Mouse (Mus musculus) left cerebral cortex, postnatal 14 days (tissue): ENCODE data around the gene 0610012G03Rik. TPM values are rescaled to one million over a fixed set of nuclear protein-coding genes. Genes with fewer than 3 reads are reported as not detected.

ENCODE experiments used
- DNase-seq, 2 experiments: peaks; one replicate each; pipeline ENCODE4 v3.0.0; 2021 to 2022; ENCODE audit warnings: low spot score in 2 of 2, mixed read lengths in 1 of 2
- intact Hi-C: fragments of 180-260 bp; cut with DNase I; formaldehyde crosslinking; loops from one replicate; pipeline ENCODE4 v1.15.1; 2025
- total RNA-seq, 2 experiments: library from RNA; stranded (reverse); gene quantifications; 2 replicates each; pipeline ENCODE4 v1.2.3; 2021

The 0610012G03Rik gene
- total RNA-seq, 2 experiments from 2014 or later: 50.7 to 56.1 TPM

DNA sequence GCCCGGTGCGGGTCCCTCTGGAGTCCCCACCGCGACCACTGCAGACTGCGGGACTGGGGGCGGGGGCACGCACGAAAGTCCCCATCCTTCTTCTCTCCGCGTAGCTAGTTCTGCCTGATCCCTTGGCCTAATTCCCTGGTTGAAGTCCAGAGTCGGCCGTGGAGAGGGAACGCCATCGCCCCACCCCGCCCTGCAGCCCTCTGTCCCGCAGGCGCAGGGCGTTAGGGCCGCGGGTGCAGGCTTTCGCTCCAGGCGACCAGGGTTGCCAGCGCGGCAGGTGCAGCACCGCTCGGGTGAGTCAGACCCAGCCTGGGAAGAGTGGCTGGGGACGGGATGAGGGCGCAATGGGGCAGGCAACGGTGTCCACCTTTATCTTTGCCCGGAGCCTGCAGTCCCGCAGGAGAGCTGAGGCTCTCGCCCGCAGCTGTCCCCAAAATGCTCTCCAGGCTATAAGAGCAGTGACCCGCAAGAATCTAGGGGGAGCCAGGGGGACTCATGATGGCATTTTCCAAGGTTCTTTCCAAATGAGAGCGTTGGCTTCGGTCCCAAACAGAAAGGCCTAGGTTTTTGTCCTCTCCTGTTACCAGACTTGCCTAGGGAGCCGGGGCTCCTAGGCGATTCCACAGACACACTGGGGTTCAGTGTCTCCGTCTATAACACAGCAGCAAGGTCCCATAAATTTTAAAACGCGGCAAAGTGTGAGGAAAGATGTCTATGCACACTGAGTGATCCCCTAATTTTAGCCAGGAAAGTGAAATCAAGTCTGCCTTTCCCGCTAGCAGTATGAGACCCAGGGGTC is 14.3 kb downstream of the 0610012G03Rik start, which contains the start of gene Pigz:
Gene Pigz (plus strand): TSS at position 101 of the 799 bp plus-strand sequence.
- peak; percentile 43 to 66 for DNase-seq
- intact Hi-C loops: no loop called here

DNA sequence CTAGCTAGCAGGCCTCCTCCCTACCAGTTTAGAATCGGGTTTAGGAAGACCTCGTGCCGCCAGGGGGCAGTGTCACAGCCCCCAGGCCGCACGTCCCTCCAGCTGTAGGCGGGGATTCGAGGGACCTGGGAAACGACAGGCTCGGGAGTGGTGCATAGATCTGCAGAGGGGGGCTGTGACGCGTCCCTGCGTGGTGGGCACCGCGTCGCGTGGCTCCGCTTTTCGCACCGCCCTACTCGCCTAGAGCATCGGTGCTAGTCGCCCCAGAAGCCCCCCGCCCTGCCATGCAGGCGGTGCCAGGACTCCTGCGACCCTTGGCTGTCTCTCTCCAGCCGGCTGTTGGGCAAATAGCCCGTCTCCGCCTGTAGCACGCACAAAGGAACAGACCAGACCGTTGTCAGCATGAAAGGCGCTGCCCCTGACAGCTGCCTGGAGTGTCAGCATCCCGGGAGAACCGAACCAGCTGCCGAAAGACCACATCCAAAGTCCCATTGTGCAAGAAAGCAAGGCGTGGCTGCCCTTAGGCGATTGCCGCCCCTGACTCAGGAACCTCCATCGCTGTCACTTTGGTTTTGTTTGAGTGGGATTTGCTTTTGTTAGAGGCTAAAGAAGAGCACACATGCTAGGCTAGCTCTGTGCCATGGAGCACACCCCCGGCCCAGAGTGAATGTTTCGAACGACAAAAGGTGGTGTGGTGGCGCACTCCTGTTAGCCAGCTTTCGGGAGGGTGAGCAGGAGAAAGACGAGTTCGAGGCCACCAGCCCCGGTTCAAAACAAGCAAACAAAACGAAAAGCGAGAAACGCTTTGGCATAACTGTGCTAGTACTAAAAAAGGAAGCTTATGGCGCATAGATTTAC is 15.2 kb downstream of the 0610012G03Rik start:
- intact Hi-C loops: no loop called here
- peak; percentile 92 to 97 for DNase-seq

DNA sequence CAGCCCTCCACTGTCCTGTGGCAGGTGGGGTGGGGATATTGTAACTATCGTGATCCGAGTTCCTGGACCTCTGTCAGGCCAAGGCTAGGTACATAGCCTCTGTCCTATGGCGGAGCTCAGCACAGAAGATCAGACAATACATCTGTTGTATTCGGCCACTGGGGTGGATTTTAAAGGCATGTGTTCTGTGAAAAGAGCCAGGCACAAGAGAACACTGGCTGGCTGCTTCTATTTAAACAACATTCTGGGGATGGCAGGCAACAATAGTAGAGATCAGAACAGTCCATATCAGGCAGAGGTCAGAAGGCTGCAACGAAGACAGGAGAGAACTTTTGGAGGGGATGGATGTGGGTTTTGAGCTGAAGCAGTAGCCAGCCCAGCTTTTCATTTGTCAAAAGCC is 16.0 kb downstream of the 0610012G03Rik start:
- intact Hi-C loops: no loop called here

DNA sequence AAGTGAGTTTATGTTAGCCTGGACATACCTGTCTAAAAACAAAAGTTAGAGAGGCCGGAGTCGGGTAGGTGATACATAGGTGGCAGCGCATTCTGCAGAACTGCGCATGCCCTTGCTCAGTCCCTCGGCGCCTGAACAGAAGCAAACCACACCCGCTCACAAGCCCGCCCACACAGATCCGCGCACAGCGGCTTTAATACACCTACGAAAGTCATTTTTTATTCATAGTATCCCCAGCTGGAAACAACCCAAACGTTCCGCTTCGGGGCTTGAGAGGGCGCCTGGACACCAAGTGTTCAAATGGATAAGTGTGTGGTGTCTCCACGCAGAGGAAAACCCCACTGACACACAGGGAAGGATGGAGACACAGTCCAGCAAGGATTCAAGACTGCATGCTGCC is 17.0 kb downstream of the 0610012G03Rik start:
- no peak for DNase-seq
- intact Hi-C loops: no loop called here

More for the DNA sequence above, 16.0 kb downstream of the 0610012G03Rik start:
- peak in 1 of 2 experiments; percentile 42 for DNase-seq

DNA sequence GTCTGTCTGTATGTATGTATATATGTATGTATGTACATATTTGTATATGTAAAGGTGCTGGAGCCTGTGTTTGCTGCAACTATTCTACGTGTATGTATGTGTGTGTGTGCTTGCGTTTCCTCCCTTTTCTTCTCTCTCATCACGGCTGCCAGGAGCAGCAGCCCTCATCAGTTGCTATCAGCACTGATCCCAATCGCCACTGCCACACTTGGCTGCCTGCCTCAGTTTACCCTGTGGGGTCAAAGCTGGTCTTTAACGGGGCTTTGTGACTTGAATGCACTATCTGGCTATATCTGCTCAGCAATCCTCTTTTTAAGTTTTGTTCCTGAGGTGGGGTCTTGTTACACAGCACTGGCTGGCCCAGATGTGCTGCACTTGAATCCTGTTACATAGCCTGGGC is 20.9 kb downstream of the 0610012G03Rik start:
- intact Hi-C loops: no loop called here
- DNase-seq: no peak

DNA sequence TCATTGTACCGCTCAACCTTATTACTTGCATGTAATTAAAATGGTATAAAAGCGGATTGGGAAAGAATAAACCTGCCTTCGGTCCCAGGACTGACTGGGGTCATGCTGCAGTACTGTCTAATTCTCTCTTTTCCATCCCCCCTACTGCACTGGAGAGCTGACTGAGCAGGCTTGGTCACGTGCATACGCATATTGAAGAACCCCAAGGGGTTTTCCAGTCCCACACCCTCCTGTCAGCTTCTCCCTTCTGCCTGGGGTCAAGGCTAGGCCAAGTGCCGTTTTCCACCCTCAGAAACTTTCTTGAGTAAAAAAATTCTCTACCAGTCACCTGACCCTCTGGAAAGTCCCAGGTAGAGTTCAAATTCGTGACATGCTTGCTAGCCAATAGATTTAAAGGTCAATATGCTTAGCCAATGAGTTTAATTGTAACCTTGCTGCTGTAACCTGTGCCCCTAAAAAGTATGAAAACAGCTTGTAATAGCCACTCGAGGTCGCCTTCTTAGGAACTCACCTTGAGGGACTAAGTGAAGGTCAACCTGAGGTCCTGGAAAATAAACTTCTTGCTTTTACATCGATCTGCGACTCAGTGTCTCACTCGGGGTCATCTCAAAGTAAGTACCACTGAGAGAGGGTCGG is 21.6 kb downstream of the 0610012G03Rik start:
- intact Hi-C loops: no loop called here
- DNase-seq: no peak

DNA sequence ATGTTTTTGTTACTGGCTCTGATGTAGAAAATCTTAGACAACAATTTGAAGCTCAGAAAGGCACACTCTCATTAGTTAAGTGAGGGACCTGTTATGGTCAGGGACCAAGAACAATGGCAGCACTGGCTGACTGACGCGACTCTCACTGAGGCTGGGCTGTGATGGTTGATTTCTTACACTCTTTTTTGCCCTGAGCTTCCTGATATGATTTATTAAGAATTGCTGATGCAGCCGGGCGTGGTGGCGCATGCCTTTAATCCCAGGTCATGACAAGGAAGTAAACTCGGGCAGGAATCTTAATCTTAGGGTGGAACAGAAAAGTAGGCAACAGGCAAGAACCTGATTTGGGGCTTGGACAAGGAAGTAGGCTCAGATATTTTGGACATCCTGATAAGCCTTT is 22.2 kb downstream of the 0610012G03Rik start:
- intact Hi-C loops: no loop called here
- DNase-seq: no peak

DNA sequence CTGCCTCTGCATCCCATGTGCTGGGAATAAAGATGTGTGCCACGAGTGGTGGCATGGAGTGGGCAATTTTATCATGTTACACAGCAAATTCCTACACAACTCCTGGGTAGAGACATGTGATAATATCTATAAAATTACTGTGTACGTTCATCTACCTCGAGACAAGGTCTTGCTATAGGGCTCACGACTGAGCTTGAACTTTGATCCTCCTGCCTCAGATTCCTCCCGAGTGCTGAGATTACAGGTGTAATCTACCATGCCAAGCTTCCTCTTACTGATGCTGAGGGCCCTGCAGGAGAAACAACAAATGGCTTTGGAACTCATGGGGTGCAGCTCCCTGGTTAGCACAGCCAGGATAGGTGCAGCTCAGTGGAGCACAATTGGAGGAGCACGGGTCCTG is 23.9 kb downstream of the 0610012G03Rik start:
- intact Hi-C loops: no loop called here
- no peak for DNase-seq

DNA sequence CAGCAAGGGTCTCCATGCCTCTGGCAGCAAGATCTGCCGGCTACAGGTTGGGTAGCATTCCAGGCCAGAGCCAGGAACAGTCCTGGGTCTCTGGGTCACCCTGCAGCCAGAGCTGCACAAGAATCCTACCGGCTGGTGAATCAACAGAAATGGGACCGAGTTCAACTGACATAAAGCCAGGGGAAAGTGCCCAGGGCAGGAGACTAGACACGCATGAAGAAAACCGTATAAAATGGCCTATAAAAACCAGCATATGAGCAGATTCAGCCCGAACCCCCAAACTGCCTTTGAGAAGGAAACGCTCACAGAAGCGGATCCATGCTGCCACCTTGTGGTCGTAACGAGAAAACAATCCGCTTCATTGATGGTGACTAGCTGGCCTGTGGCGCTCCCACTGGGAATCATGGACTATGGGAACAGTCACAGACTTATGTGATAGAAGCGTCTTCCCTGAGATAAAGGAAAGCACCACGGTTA is 30.0 kb downstream of the 0610012G03Rik start:
- intact Hi-C loops: loop anchor here (2.0 to 5.0 kb wide), 3 partner anchors 39 to 461 kb away; partner anchors contain the start of gene Meltf
- peak; percentile 94 to 95 for DNase-seq

DNA sequence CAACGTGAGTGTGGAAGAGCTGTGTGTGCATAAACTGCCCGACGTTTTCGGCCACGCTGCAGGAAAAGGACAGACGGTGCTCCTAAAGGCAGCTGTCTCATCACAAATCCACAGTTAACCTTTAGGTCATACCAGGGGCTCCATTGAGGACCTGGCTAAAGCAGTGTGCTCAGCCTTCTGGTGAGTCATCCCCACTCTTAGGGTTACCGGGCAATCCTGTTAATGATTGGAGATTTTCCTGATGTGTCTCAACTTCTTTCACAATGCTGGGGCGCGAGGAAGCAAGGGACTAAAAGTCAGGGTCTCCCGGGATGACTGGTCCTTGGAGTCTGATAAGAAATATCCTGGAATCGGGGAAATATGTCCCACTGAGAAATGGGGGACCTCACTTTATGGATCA is 30.5 kb downstream of the 0610012G03Rik start:
- intact Hi-C loops: loop anchor here (2.0 to 5.0 kb wide), 3 partner anchors 39 to 460 kb away; partner anchors contain the start of gene Meltf
- DNase-seq: no peak

DNA sequence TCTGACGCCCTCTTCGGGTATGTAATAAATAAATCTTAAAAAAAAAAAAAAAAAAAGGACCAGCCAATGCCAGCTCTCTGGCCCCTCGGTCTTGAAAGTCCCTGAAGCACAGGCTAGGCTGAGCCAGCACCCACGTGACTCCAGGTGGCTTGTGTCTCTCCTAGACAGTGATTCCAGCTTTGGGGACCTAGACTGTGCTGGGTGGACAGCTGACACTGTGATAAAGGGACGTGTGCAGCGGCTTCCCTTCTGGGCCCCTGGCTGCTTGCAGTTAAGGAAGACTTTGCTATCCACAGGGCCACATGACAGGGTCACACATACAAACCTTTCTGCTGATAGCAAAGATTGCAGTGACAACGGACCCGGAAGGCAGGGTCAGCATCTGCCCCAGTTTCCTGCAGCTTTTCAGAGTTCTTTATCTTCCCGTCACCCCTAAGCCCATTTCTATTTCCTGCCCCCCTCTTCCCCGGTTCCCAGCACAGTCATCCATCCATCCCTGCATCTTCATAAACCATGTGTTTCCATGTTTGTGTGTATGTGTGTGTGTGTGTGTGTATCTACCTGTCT is 37.9 kb downstream of the 0610012G03Rik start:
- no peak for DNase-seq
- intact Hi-C loops: no loop called here

DNA sequence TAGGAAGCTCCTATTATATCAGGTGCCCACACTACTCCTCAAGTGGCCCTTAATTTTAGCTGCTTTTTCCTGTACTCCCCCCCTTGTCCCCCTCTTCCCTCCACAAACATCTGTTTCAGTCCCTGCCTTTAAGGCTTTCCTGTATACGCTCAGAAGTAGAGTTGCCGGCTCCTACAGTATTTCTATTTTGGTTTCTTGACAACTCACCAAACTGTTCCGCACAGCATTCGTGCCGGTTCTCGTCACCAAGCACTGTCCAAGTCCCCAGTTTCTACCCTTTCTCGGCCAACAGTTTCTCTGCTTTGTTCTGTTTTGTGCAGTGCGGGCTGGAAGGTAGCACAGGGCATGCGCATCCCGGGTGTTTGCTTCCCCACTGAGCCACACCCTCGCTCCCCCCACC is 39.3 kb downstream of the 0610012G03Rik start:
- peak; percentile 57 to 76 for DNase-seq
- intact Hi-C loops: no loop called here

DNA sequence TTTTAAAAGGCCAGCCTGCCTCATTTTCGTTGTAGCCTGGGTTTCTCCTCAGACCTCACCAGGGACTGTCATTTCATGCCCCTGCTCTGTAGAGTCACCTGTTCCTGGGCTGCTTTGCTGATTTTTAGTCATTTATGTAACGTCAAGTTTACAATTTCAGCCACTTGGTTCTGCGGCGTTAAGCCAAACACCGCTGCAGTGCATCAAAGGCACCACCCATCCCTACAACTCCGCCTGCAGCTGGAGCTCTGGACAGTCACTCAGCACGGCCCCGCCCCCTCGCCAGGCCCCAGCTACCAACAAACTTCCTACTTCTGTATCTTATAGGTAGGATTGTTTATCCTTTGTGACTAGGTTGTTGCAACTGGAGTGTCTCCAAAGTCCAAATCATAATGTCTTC is 41.4 kb downstream of the 0610012G03Rik start:
- DNase-seq: peak in 1 of 2 experiments; percentile 34
- intact Hi-C loops: no loop called here

DNA sequence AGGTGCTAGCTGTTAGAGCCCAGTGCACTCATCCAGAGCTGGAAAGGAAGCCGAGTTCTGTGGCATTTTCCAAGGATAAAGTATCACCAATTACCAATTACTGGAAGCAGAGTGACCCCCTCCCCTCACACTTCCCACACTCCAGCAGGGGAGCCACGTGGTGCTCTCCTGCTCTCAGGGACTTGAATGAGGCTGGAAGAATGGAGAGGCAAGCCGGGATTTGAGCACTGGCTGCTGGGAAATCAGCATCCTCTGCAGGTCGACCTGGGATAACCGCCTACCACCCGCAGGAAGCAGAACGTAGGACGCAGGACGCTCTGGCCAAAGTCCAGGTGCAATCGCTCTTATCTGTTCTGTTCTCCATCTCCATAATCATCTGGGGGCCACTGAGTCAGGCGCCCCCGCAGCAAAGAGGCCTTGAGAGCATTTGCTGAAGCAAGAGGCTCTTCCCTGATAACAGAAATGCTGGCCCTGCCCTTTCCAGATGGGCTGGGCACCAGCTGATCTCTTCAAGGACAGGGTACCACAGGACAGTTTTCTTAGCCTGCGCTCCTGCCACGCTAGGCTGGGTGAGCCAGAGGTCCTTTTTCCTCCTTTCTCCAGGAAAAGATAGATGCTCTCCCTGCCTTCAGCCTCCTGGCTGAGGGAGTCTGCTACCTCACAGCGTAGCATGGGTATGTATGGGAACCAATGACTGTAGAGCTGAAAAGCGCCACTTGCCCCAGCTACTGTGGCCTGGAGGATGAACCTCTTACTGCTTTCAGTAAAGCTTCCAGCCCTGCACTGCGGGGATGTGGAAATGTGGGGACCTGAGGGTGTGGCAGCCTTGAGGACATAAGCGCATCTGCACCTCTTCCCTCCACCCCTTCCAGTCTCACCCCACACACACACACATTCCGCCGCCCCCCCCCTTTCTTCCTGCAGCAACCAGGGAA is 42.1 kb downstream of the 0610012G03Rik start:
- intact Hi-C loops: no loop called here
- no peak for DNase-seq

DNA sequence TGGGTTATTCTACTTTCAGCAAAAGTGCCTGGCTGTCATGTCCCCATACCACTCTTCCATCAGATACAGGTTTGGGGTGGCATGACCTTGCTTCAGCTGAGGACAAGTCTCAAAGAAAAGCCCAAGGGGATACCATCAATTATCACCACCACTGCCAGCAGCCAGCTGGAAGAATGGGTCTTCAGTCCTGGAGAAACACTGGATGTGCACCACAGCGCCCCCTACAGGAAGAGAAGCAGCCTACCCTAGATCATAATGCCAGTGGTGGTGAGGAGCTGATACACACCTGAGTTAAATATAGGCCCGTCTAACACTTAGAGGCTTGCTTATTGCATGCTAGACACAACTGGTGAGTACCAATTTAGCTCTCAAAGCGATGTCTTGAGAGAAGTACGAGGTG is 43.0 kb downstream of the 0610012G03Rik start:
- intact Hi-C loops: no loop called here
- DNase-seq: no peak

DNA sequence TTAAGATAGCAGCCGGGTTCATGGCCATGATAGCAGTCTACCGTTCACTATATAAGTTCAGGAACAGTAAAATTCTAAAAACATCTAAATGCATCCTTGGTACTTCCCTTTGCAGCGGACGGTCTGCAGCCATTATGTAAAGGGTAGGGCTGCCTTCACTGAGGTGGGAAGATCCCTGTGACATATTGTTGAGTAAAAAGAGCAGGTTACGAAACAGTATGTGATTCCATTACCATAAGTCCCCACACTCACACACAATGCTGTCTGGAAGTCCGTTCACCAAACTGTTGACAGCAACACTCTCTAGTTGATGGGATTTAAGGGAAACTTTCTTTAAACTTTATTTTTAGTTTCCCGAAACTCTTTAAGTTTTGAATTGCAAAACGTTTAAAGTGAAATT is 45.1 kb downstream of the 0610012G03Rik start:
- peak in 1 of 2 experiments; percentile 68 for DNase-seq
- intact Hi-C loops: no loop called here

DNA sequence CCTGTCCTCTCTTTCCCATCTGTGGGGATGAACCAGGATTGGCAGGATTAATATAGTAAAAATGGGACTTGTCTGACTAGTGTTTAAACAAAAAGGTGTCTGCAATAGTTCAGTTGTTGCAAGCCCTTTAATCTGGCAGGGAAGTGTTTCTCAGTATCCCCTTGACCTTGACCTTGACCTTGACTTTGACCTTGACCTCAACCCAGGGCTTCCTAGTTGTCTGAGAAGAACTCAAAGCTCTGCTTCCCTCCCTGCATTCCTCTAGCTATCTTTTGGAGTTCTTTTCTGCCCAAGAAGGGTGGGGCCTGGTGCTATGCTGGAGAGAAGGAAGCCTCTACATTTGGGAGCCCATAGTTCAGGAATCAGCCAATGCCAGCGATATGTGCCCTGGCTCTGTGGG is 46.4 kb downstream of the 0610012G03Rik start:
- DNase-seq: no peak
- intact Hi-C loops: no loop called here
